Mouse (Mus musculus) fat pad, adult 2 months (tissue): ENCODE measurements around the gene G530012D18Rik.
"Not testable (repeated sequence)": the region's sequence is repeated elsewhere in the genome, so short reads cannot be mapped to it uniquely, and the experiment has no call there.

Source experiments
- DNase-seq: peaks from one replicate; pipeline ENCODE4 v3.0.0-alpha.2; 2011; ENCODE audit warnings: low read depth, low spot score; ENCODE audit errors: extremely low read depth

G530012D18Rik gene

GRCm38 (mm10) chr1:85615096-85615495, 39.6 kb downstream of the G530012D18Rik start:
- DNase-seq, result not testable (repeated sequence)

GRCm38 (mm10) chr1:85615819-85616218, 40.3 kb downstream of the G530012D18Rik start:
- DNase-seq, result not testable (repeated sequence)

- not testable (repeated sequence) for DNase-seq
Measured at GRCm38 (mm10) chr1:85617161-85617560, 41.7 kb downstream of the G530012D18Rik start.

- DNase-seq, result not testable (repeated sequence)
Measured at GRCm38 (mm10) chr1:85618689-85619088, 43.2 kb downstream of the G530012D18Rik start.
